Mouse (Mus musculus) G1E (cell line): ENCODE results near the gene Rxfp1.

Experiments used
- CTCF ChIP-seq: IDR thresholded peaks from 2 replicates; pipeline ENCODE4 v1.5.1; 2012; ENCODE audit warnings: low read depth, low read length, inconsistent platforms, mixed read lengths
- GATA1 ChIP-seq: IDR thresholded peaks from 2 replicates; pipeline ENCODE4 v1.6.1; 2012; ENCODE audit warnings: borderline replicate concordance, low read length, inconsistent platforms, mixed read lengths
- TAL1 ChIP-seq: conservative IDR thresholded peaks from 2 replicates; pipeline ENCODE4 v1.6.1; 2012; ENCODE audit warnings: low read depth, low read length, inconsistent platforms, mixed read lengths

GRCm38 (mm10) chr3:79706436-79706835, 31.2 kb downstream of the Rxfp1 start:
- TF ChIP-seq CTCF (no peak), TAL1 (no peak), GATA1 (no peak)
